ENCODE assay signal across 13 mouse cellular contexts in genomic region chr4:133390585-133390984, GRCm38 (mm10). TPM values are rescaled to one million over a fixed set of nuclear protein-coding genes. Genes with fewer than 3 reads are reported as not detected.
A peak's percentile ranks its signal among the peaks of the same experiment; 100 is the strongest.
DNase-seq lines count a peak whose midpoint lies in the region; ATAC-seq and TF ChIP-seq lines count a peak whose summit lies in the region.
"Had no signal": no experiment of that assay in that cellular context is flagged by ENCODE, and none has a peak within 500 bp of the region (broad histone marks: within the 10 kb centered on the region; RNA-seq: fewer than 3 reads in every experiment).

No protein-coding gene starts in this region.

- no peak for TF ChIP-seq EP300 in lung, postnatal 0 days (IDR thresholded peaks at IDR 0.05)

- H3K27ac ChIP-seq in heart, embryonic 10.5 days: peak overlapping the region; percentile 69; the same call in 1 of the 2 replicates
- peak overlapping the region; percentile 70; the same call in 1 of the 2 replicates for H3K27ac ChIP-seq in lung, postnatal 0 days (ENCODE audit: low read length)
- peak overlapping the region; percentile 68 for H3K27ac ChIP-seq in liver, embryonic 11.5 days (ENCODE audit: low read depth, low read length)
- H3K27ac ChIP-seq in stomach, embryonic 15.5 days: peak overlapping the region; percentile 81
- no peak overlapping the region for H3K27ac ChIP-seq in kidney, adult 2 months (ENCODE audit: insufficient read depth, low read depth, low read length)
- H3K27ac ChIP-seq: kidney, postnatal 0 days had no signal

- no peak for ATAC-seq in lung, postnatal 0 days
- ATAC-seq in liver, embryonic 11.5 days (replicated peaks; ENCODE audit: low FRiP score): no peak
- no peak for ATAC-seq in stomach, embryonic 15.5 days (ENCODE audit: insufficient read depth, low FRiP score, low read depth)
- ATAC-seq in activated CD4-positive, CD25-positive, alpha-beta regulatory T cell, adult 4 months: no peak
- ATAC-seq: Patski had no signal

- no peak overlapping the region for H3K9ac ChIP-seq in lung, postnatal 0 days (replicated peaks; ENCODE audit: low read depth)
- peak overlapping the region; percentile 7; the same call in 1 of the 2 replicates for H3K9ac ChIP-seq in liver, embryonic 11.5 days (ENCODE audit: low read depth, low read length)
- H3K9ac ChIP-seq in stomach, embryonic 15.5 days: no peak overlapping the region
- H3K9ac ChIP-seq: forebrain, postnatal 0 days had no signal

- WGBS in heart, embryonic 10.5 days: 85% methylated on average over 6 of the region's 6 CpGs
- WGBS in lung, postnatal 0 days: 86% methylated on average over 6 of the region's 6 CpGs
- 79% methylated on average over 6 of the region's 6 CpGs for WGBS in lung, adult 2 months
- 70% methylated on average over 6 of the region's 6 CpGs for WGBS in liver, embryonic 11.5 days
- WGBS in stomach, embryonic 15.5 days: 84% methylated on average over 6 of the region's 6 CpGs
- WGBS in kidney, adult 2 months: 84% methylated on average over 6 of the region's 6 CpGs

- TF ChIP-seq CTCF in lung, postnatal 0 days (IDR thresholded peaks at IDR 0.05): no peak
- no peak for TF ChIP-seq CTCF in lung, adult 2 months (IDR thresholded peaks at IDR 0.05; ENCODE audit: insufficient read depth, low read length)
- TF ChIP-seq CTCF in kidney, adult 2 months (conservative IDR thresholded peaks at IDR 0.05; ENCODE audit: insufficient read depth, insufficient read length, low read depth, low read length): no peak

- no peak overlapping the region for H3K4me2 ChIP-seq in lung, postnatal 0 days (replicated peaks; ENCODE audit: low read depth, low read length)
- peak overlapping the region; percentile 50 for H3K4me2 ChIP-seq in liver, embryonic 11.5 days
- no peak overlapping the region for H3K4me2 ChIP-seq in stomach, embryonic 15.5 days

- no peaks in the 10 kb centered on the region for H3K36me3 ChIP-seq in heart, embryonic 10.5 days
- no peaks in the 10 kb centered on the region for H3K36me3 ChIP-seq in lung, postnatal 0 days (ENCODE audit: insufficient read depth, low read length)
- no peaks in the 10 kb centered on the region for H3K36me3 ChIP-seq in liver, embryonic 11.5 days (ENCODE audit: control insufficient read depth, insufficient read depth, low read length)
- no peaks in the 10 kb centered on the region for H3K36me3 ChIP-seq in stomach, embryonic 15.5 days
- H3K36me3 ChIP-seq in kidney, adult 2 months (ENCODE audit: control insufficient read depth, insufficient read depth, low read length): no peaks in the 10 kb centered on the region

- no peak overlapping the region for H3K4me3 ChIP-seq in heart, embryonic 10.5 days
- no peak overlapping the region for H3K4me3 ChIP-seq in lung, postnatal 0 days (ENCODE audit: low read depth, low read length)
- no peak overlapping the region for H3K4me3 ChIP-seq in lung, adult 2 months (replicated peaks; ENCODE audit: extremely low read depth, low read depth, low read length)
- no peak overlapping the region for H3K4me3 ChIP-seq in liver, embryonic 11.5 days (ENCODE audit: low read depth, low read length)
- H3K4me3 ChIP-seq in stomach, embryonic 15.5 days (replicated peaks): no peak overlapping the region
- H3K4me3 ChIP-seq in kidney, adult 2 months (ENCODE audit: insufficient read depth, low read depth, low read length): no peak overlapping the region

- H3K9me3 ChIP-seq in heart, embryonic 10.5 days: no peaks in the 10 kb centered on the region
- H3K9me3 ChIP-seq in lung, postnatal 0 days (ENCODE audit: low read length): no peaks in the 10 kb centered on the region
- no peaks in the 10 kb centered on the region for H3K9me3 ChIP-seq in liver, embryonic 11.5 days (ENCODE audit: control insufficient read depth, low read length)
- no peaks in the 10 kb centered on the region for H3K9me3 ChIP-seq in stomach, embryonic 15.5 days

- no peaks in the 10 kb centered on the region for H3K27me3 ChIP-seq in heart, embryonic 10.5 days (ENCODE audit: insufficient read depth, poor library complexity, severe bottlenecking)
- no peaks in the 10 kb centered on the region for H3K27me3 ChIP-seq in lung, postnatal 0 days (replicated peaks; ENCODE audit: insufficient read depth, low read length)
- H3K27me3 ChIP-seq in liver, embryonic 11.5 days (replicated peaks; ENCODE audit: control insufficient read depth, insufficient read depth, low read length): no peaks in the 10 kb centered on the region
- H3K27me3 ChIP-seq in stomach, embryonic 15.5 days (replicated peaks): no peaks in the 10 kb centered on the region
- H3K27me3 ChIP-seq in kidney, adult 2 months (replicated peaks; ENCODE audit: control insufficient read depth, insufficient read depth, low read length): no peaks in the 10 kb centered on the region
- H3K27me3 ChIP-seq: Patski had no signal

- no peak for DNase-seq in heart, embryonic 10.5 days (ENCODE audit: low spot score)
- no peak for DNase-seq in heart, adult 11 months
- DNase-seq in lung, postnatal 0 days (ENCODE audit: low spot score): no peak
- no peak for DNase-seq in lung, adult 2 months
- DNase-seq in liver, embryonic 11.5 days (ENCODE audit: low spot score): no peak
- DNase-seq in kidney, adult 2 months: no peak
- DNase-seq: B cell, adult 2 months; cerebellum, postnatal 36 days; forebrain, postnatal 0 days had no signal

- no peak for TF ChIP-seq POLR2A in lung, adult 2 months (IDR thresholded peaks at IDR 0.05; ENCODE audit: borderline replicate concordance, extremely low read depth, low read depth, low read length)
- no peak for TF ChIP-seq POLR2A in kidney, adult 2 months (IDR thresholded peaks at IDR 0.05; ENCODE audit: low read depth, low read length)

- peaks cover 54% of the 10 kb centered on the region for H3K4me1 ChIP-seq in heart, embryonic 10.5 days
- H3K4me1 ChIP-seq in lung, postnatal 0 days (ENCODE audit: insufficient read depth, low read depth, low read length): peaks cover 28% of the 10 kb centered on the region; the same call in 1 of the 2 replicates
- peaks cover 29% of the 10 kb centered on the region for H3K4me1 ChIP-seq in lung, adult 2 months (ENCODE audit: control insufficient read depth, insufficient read depth, low read length)
- H3K4me1 ChIP-seq in liver, embryonic 11.5 days (replicated peaks; ENCODE audit: control insufficient read depth, insufficient read depth, low read length): peaks cover 49% of the 10 kb centered on the region
- H3K4me1 ChIP-seq in stomach, embryonic 15.5 days: peaks cover 45% of the 10 kb centered on the region
- peaks cover 18% of the 10 kb centered on the region; the same call in 1 of the 2 replicates for H3K4me1 ChIP-seq in kidney, adult 2 months (ENCODE audit: control insufficient read depth, insufficient read depth, low read length)

RNA-seq across cellular contexts. Expression of gene Slc9a1, which starts 21.1 kb away (rescaled TPM):
- polyA plus RNA-seq in heart, embryonic 10.5 days (2016; fragmentation: Nextera tagmentation; extraction: Ambion mirVana): 7.6 and 8.2 TPM in 2 replicates
- polyA plus RNA-seq in lung, postnatal 0 days (2015; fragmentation: Nextera tagmentation; extraction: Ambion mirVana): 5.4 and 6.0 TPM in 2 replicates
- polyA plus RNA-seq in lung, adult 2 months (2012; rRNA removed): 39.9 and 40.4 TPM in 2 replicates
- polyA plus RNA-seq in liver, embryonic 11.5 days (2014; fragmentation: Nextera tagmentation; extraction: Ambion mirVana): 6.9 and 7.7 TPM in 2 replicates
- 8.8 and 9.3 TPM in 2 replicates for polyA plus RNA-seq in stomach, embryonic 15.5 days (2015; fragmentation: Nextera tagmentation; extraction: Ambion mirVana)
- 10 to 100 TPM; 10.4 to 11.3 TPM for polyA plus RNA-seq in activated CD4-positive, CD25-positive, alpha-beta regulatory T cell, adult 4 months (2017; shearing (Covaris generic))
- polyA plus RNA-seq in kidney, adult 2 months (2012; rRNA removed): 30.1 and 32.3 TPM in 2 replicates

RNA-seq across cellular contexts. Expression of gene Wdtc1, which starts 37.3 kb away (rescaled TPM):
- 13.4 and 14.2 TPM in 2 replicates for polyA plus RNA-seq in heart, embryonic 10.5 days (2016; fragmentation: Nextera tagmentation; extraction: Ambion mirVana)
- 9.2 and 9.9 TPM in 2 replicates for polyA plus RNA-seq in lung, postnatal 0 days (2015; fragmentation: Nextera tagmentation; extraction: Ambion mirVana)
- 49.1 and 50.3 TPM in 2 replicates for polyA plus RNA-seq in lung, adult 2 months (2012; rRNA removed)
- 14.0 and 14.5 TPM in 2 replicates for polyA plus RNA-seq in liver, embryonic 11.5 days (2014; fragmentation: Nextera tagmentation; extraction: Ambion mirVana)
- 18.6 and 24.2 TPM in 2 replicates for polyA plus RNA-seq in stomach, embryonic 15.5 days (2015; fragmentation: Nextera tagmentation; extraction: Ambion mirVana)
- 1 to 10 TPM; 5.5 to 8.9 TPM for polyA plus RNA-seq in activated CD4-positive, CD25-positive, alpha-beta regulatory T cell, adult 4 months (2017; shearing (Covaris generic))
- 64.1 and 64.4 TPM in 2 replicates for polyA plus RNA-seq in kidney, adult 2 months (2012; rRNA removed)
